Mouse (Mus musculus) small intestine, adult 2 months (tissue): Measurements from ENCODE around the gene Fes. TPM values are rescaled to one million over a fixed set of nuclear protein-coding genes. Genes with fewer than 3 reads are reported as not detected.

Experiments
- H3K27ac ChIP-seq: fragments of 200-500 bp; 2 replicates; pipeline ENCODE4 v1.5.1; 2012; ENCODE audit warnings: low read depth, low read length, control low read depth, inconsistent platforms; ENCODE audit not compliant: insufficient read depth
- H3K27me3 ChIP-seq: fragments of 200-500 bp; 2 replicates; pipeline ENCODE4 v1.6.1; 2012; ENCODE audit warnings: mild to moderate bottlenecking, moderate library complexity, low read length, inconsistent platforms; ENCODE audit not compliant: control insufficient read depth, insufficient read depth
- H3K36me3 ChIP-seq: fragments of 200-500 bp; 2 replicates; pipeline ENCODE4 v1.6.1; 2012; ENCODE audit warnings: mild to moderate bottlenecking, low read length, control low read depth, inconsistent platforms; ENCODE audit not compliant: control insufficient read depth, insufficient read depth
- H3K4me1 ChIP-seq: fragments of 200-500 bp; 2 replicates; pipeline ENCODE4 v1.6.1; 2012; ENCODE audit warnings: low read length, inconsistent platforms, mixed read lengths; ENCODE audit not compliant: control insufficient read depth, insufficient read depth, insufficient read length
- H3K4me3 ChIP-seq: fragments of 200-500 bp; 2 replicates; pipeline ENCODE4 v1.5.1; 2012; ENCODE audit warnings: low read depth, mild to moderate bottlenecking, control low read depth, inconsistent platforms, low read length, moderate library complexity
- CTCF ChIP-seq: fragments of 200-500 bp; IDR thresholded peaks from 2 replicates; pipeline ENCODE4 v1.5.1; 2012; ENCODE audit warnings: low read depth, mild to moderate bottlenecking, control low read depth, inconsistent platforms, low read length, moderate library complexity, mixed read lengths; ENCODE audit not compliant: insufficient replicate concordance, insufficient read length; ENCODE audit errors: extremely low read depth
- POLR2A ChIP-seq: fragments of 200-500 bp; IDR thresholded peaks from 2 replicates; pipeline ENCODE4 v1.6.1; 2012; ENCODE audit warnings: low read depth, mild to moderate bottlenecking, control low read depth, inconsistent platforms, low read length, moderate library complexity
- WGBS: fragments of 180-500 bp; shearing (Covaris S2); methylation state at CpG from one replicate; pipeline ENCODE4 v1.1.7; 2018; 5-methylcytosine and 5-hydroxymethylcytosine counted together
- polyA plus RNA-seq: library from polyadenylated mRNA; depleted of rRNA; stranded (reverse); fragments of >200 nt; gene quantifications from 2 replicates; pipeline ENCODE4 v1.2.3, GENCODE M21; 2012

The Fes gene
- polyA plus RNA-seq, 1 experiment: 16.6 TPM

GRCm38 (mm10) chr7:80347670-80348586 lies 39.8 kb downstream of the Fes start:
- TF ChIP-seq POLR2A (no peak), CTCF (no peak)
- Histone ChIP-seq H3K4me1 (peaks cover 9% of the 10 kb centered on the region; the same call in 1 of the 2 replicates), H3K36me3 (peaks cover 4% of the 10 kb centered on the region; the same call in 1 of the 2 replicates), H3K4me3 (no peak overlapping the region), H3K27me3 (no peaks in the 10 kb centered on the region), H3K27ac (peak overlapping the region; percentile 39)
- 74% methylated on average over 13 of the region's 13 CpGs for WGBS

- Histone ChIP-seq H3K27me3 (no peaks in the 10 kb centered on the region), H3K27ac (peak overlapping the region; percentile 16)
- TF ChIP-seq POLR2A: no peak
- no peak for TF ChIP-seq CTCF
These were observed 40.9 kb downstream of the Fes start for GRCm38 (mm10) chr7:80346830-80347229.

GRCm38 (mm10) chr7:80346173-80346572 lies 41.6 kb downstream of the Fes start:
- peaks cover 11% of the 10 kb centered on the region; the same call in 1 of the 2 replicates for H3K4me1 ChIP-seq
- H3K36me3 ChIP-seq: peaks cover 4% of the 10 kb centered on the region; the same call in 1 of the 2 replicates
- 54% methylated on average over 9 of the region's 9 CpGs for WGBS
- no peak overlapping the region for H3K27ac ChIP-seq
- TF ChIP-seq POLR2A: no peak
- H3K27me3 ChIP-seq: no peaks in the 10 kb centered on the region
- no peak overlapping the region for H3K4me3 ChIP-seq

More at GRCm38 (mm10) chr7:80346830-80347229, 40.9 kb downstream of the Fes start:
- peaks cover 4% of the 10 kb centered on the region; the same call in 1 of the 2 replicates for H3K36me3 ChIP-seq
- H3K4me3 ChIP-seq: no peak overlapping the region
- 71% methylated on average over 5 of the region's 5 CpGs for WGBS
- H3K4me1 ChIP-seq: peaks cover 11% of the 10 kb centered on the region; the same call in 1 of the 2 replicates

GRCm38 (mm10) chr7:80343270-80344018 lies 44.3 kb downstream of the Fes start:
- Histone ChIP-seq H3K27ac (no peak overlapping the region), H3K27me3 (no peaks in the 10 kb centered on the region), H3K4me1 (peaks cover 19% of the 10 kb centered on the region; the same call in 1 of the 2 replicates), H3K36me3 (no peaks in the 10 kb centered on the region), H3K4me3 (peak overlapping the region; percentile 73)
- TF ChIP-seq POLR2A: no peak
- TF ChIP-seq CTCF: no peak
- WGBS: 23% methylated on average over 19 of the region's 19 CpGs

GRCm38 (mm10) chr7:80342858-80343257 lies 44.9 kb downstream of the Fes start, which contains the start of gene Hddc3:
Hddc3 (plus strand) TSS chr7:80343104.
- WGBS: under 1% methylated on average over 25 of the region's 25 CpGs
- peak within 1 kb of the TSS; percentile 73 for H3K4me3 ChIP-seq
- H3K27ac ChIP-seq: no peak within 1 kb of the TSS
- no peaks in the 10 kb centered on the region for H3K36me3 ChIP-seq
- no peaks in the 10 kb centered on the region for H3K27me3 ChIP-seq
- H3K4me1 ChIP-seq: peaks cover 19% of the 10 kb centered on the region; the same call in 1 of the 2 replicates
- TF ChIP-seq POLR2A (peak; percentile 92), CTCF (peak; percentile 91)

GRCm38 (mm10) chr7:80341793-80342192 lies 46.0 kb downstream of the Fes start:
- H3K36me3 ChIP-seq: peaks cover under 1% of the 10 kb centered on the region
- H3K4me3 ChIP-seq: no peak overlapping the region
- peaks cover 19% of the 10 kb centered on the region; the same call in 1 of the 2 replicates for H3K4me1 ChIP-seq
- TF ChIP-seq CTCF (no peak), POLR2A (no peak)
- 64% methylated on average over 7 of the region's 7 CpGs for WGBS
- H3K27me3 ChIP-seq: no peaks in the 10 kb centered on the region
- no peak overlapping the region for H3K27ac ChIP-seq
